Mouse (Mus musculus) frontal cortex, adult (tissue): ENCODE measurements at regions not wholly inside any gene's neighbourhood (a gene's known extent, or its start where the extent isn't known, plus 50 kb on each side); places are given as distances from the start of the nearest gene placed in this dataset.

Experiments used
- ATAC-seq: cut with Nextera tagmentation; 2 replicates; pipeline ENCODE4 v1.9.2; 2017; ENCODE audit warnings: mild to moderate bottlenecking, moderate library complexity, mixed read lengths; ENCODE audit not compliant: low TSS enrichment

DNA sequence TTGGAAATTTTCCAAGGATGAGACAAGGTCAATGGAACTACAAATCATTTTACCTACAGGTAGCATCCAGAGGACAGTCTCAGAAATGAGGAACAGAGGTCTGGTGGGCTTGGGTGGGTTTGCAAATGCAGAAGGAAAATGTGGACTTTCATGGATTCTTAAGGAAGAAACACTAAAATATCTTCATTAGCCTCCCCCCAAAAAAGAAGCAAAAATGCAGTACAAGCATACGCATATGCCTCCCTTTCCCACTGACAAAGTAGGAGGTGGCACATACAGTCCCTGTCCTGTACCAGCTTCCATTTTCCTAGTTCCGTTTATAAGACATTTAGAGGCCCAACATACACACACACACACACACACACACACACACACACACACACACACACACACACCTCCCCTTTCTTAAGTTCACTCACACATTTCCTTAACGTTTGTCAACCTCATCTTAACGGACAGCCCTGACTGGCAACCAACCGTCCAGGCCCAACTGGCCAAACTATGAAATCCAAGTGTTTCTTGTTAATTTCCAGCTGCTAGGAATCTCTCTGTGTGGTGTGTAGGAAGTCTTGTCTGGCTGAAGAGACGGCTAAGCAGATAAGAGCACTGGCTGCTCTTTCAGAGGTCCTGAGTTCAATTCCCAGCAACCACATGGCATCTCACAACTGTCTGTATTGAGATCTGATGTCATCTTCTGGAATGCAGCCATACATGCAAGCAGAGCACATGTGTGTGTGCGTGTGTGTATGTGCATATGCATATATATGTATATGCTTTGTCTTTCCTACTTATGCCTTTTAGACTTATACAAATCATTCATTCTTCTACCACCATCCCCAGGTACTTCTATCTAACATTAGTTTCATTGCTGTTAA lies 206.6 kb upstream of the Hnrnpa3 start:
- no peak for ATAC-seq

DNA sequence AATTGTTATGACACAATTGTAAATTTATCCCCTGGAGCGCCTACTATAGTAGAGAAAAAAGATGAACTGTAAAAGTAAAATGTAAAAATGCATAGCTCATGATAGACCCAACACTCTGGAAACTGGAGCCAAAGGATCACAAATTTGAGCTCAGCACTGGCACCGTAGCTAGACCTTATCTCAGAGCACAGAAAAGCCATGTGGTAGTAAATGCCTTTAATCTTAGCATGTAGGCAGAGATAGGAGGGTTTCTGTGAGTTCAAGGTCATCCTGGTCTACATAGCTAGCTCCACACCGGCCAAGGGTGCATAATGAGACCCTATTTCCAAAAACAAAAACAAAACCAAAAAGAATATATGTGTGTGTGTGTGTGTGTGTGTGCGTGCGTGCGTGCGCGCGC lies 203.6 kb upstream of the Hnrnpa3 start:
- no peak for ATAC-seq

DNA sequence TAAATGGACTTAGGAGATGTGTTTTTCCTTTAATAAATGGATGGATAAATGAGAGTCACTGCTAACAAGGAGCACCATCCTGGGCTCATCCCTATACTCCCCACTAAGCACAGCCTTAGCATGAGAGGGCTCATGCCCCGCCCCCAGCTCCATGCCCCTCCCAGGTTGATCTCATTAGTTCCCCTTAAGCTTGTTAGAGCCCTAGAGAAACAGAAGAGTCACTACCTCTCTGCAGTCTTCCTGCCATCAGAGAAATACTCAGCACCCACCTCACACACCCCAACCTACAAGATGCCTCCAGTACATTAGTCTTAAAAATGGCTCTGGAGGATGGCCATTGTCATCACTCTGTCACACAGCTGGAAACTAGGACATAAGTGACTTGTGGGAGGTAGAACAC lies 202.8 kb upstream of the Hnrnpa3 start:
- no peak for ATAC-seq

DNA sequence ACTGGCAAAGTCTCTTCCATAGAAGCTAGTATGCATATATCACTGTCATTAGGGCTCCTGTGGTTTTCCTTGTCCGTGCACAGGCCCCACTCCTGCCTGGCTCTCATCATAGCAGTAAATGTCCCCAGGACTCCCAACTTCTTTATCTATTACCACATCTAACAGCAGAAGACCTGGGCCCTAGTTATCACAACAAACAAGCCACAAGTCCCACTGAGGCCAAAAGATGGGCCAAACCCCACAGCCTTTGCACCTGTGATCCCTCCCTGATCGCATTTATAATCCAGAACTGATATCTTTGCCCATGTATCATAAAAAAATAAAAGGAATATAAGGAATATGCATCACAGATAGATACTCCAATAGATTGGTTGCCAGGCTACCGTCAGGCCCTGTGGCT lies 201.6 kb upstream of the Hnrnpa3 start:
- ATAC-seq, result no peak

DNA sequence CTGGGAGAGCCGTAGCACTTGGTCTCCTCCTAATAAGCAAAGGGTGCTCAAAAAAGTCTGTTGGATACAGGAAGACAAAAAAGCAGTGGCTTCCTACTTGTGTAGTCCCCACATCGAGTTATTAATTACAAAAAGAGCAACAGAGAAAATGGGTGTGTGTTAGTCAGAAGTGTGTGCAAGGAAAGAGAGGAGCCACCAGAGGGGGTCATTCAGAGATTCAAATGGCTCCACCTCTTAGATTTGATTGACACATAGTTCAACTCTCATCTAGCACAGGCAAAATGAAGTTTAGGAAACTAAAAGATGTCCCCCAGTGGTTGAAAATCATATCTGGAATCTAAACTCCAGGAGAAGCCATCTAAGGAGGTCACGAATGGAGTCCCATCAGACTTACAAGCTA lies 200.2 kb upstream of the Hnrnpa3 start:
- no peak for ATAC-seq

DNA sequence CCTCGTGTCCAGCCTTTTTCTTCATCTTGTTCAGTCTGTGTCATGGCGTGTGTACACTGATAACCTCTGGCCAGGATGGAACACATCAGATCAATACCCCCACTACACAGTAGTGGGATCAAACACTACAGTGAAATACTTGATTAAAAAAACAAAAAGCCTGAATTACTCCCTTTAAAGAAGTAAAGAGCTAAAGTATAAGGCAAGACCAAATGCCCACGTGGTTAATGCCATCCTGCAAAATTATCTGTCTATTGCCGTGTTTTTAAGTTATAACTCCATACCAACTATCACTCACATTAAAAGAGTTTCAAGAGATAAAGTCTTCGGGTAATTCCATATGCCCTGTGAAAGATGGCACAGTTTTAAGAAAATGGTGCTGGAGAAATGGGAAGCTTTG lies 198.6 kb upstream of the Hnrnpa3 start:
- no peak for ATAC-seq

DNA sequence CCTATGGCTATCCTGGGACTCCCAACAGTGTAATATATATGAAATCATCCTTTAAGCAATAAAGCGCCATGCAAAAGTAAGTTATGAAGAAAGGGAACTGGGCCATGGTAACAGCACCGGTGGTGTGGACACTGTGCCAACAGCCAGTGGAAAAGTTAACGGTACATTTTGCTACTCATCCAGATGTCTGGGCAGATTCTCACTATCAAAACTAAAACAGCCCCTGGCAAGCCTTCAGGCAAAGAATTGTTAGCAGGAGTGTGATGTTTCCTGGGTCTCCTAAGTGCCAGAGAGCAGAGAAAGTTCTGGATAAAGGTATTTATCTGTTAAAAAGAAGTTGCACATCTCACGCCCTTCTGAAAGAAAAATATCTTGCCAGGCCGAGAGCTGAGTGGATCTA lies 198.0 kb upstream of the Hnrnpa3 start:
- no peak for ATAC-seq

DNA sequence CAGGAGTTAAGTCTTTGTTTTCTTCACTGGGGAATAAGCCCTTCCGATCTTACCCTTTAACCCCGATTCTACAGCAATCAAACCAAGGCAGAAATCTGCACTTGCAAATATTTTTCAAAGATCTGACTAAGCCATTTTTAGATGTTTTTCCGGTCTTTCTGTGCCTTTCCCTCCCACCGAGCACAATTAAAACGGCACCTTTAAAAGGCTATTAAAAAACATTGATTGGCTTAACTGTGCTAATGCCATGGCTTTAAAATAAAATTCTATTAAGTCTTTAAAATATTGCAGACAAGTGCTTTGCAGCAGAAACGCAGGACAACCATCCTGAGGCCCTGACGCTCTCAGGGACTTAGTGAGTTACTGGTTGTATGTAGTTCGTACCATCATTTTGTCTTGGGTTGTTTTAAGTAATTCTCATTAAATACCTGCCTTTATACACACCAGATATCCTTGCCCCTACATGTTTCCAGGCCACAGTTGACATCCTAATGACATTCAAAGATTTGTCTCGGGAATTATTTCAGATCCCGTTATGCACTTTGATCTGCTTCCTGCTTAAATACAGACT lies 197.6 kb upstream of the Hnrnpa3 start:
- no peak for ATAC-seq

DNA sequence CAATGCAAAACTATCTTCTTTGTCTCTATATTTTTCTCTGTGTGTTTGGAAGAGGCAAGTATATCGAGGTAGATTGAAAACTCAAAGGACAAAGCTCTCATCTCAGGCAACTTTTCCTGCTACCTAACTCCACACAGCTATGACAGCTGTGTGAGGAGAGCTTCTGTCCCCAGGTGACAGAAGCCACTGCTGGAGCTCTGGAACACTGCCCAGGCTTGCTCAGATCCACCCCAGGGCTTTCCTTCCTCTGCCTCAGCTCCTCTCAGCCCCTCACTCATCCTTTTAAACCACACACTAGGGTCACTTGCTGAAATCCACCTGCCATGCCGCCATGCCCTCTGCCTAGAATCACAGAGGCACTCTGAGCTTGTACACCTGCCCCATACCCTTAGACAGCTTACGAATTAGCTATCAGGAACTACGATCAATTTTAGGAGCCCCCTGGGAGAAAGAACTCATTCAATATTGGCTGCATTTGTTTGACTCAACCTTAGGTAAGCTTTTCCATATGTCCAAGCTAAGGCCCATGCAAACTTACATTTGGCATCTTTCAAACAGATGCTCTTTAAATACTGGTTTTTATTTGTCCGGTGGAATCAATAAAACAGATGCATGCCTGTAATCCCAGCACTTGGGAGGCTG lies 196.9 kb upstream of the Hnrnpa3 start:
- ATAC-seq, result no peak

DNA sequence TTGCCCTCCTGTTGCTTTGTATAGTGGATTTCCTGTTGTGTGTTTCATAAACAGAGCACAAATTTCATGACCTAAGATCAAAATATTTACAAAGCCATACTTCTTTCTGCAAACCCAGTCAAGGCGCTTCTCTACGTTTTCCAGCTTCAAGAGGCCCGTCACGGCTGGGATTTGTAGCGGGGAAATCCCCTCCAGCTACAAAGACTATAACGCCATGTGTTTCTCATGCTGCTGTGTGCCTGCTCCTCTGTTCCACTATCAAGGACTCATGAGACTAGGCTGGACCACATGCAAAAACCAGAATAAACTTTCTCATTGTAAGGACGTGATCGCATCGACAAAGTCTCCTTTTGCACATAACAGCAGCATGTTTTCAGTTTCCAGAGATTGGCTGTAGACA lies 196.0 kb upstream of the Hnrnpa3 start:
- ATAC-seq, result no peak

DNA sequence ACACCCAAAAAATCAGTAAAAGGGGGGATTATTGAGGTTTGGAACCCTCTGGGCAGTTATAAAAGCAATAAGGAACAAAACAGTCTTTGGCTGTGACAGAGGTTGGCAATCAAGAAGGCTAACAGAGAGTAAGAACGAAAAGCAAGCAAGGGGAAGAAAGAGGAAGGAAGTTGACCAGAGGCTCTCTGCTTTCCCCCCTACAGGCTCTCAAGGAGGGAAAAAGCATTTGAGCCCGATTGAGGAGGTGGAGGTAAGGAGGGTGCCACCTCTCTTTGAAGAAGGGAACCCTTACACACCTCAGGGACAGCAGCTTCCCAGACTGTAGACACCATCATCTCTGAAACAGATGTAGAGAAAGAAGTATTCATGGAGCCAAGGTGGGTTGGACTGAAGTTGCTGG lies 194.6 kb upstream of the Hnrnpa3 start:
- ATAC-seq, result no peak

DNA sequence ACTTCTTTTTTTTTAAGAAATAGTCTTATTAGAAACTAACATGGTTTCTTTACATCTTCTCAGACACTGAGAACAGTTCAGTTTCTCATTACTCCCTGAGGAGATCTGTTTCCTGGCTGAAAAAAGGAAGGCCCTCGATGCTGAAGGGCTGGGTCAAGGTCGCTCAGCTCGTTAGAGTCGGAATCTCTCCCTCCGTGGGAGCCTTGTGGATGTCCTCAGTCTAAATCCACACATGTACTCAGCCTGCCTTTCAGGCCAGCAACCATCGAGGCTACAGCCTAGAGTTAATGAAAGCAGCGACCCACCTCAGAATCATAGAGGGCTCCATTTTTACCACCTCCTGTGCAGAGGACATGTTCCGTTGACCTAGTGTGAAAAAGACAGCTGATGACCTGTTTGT lies 190.2 kb upstream of the Hnrnpa3 start:
- ATAC-seq, result no peak

DNA sequence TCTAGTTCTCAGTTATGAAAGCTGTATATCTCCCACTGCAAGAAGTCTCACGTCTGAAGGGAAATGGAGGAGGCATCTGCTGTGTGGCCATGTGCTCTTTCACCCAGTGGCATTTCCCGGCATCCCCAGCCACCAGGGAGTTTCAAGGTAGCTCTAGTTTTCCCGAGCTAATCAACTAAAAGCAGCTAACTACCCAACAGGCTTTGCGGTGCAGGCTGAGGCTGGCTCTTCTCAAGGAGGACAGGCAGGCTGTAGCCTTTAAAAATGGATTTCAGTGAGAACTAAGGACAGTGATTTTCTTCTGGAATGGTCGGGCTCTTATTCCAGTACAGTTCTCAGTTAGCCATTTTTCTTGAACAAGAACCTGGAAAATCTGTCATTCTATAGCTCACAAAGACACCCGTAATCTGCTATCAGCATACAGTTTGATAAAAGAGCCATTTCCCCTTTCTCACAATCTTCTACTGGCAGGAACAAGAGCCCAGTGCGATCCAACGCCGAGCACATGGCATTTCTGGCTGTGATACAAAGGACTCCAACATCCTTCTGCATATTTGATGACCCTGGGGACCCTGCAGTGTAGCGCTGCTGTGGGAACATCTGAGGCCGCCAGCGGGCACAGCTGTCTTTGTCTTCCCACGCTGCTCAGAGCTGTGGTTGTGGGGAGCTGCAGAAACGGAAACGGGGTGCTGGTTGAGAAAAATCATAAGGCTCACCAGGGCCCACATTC lies 188.9 kb upstream of the Hnrnpa3 start:
- ATAC-seq, result peak; percentile 90

DNA sequence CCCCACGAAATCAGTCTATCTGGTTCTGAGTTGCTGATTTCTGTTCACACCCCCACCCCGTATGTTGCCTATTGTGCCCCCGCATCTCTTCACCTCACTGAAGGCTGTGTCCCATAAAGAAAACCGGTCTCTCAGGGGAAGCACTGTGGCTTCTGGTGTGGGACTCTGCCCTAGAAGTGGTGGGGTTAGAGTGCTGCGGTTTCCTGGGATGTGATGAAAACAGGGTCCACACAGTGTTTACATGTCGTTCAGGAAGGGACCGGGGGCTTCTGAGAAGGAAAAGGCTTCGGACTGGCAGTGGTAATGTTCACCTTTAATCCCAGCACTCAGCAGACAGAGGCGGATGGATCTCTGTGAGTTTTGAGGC lies 188.4 kb upstream of the Hnrnpa3 start:
- peak; percentile 81; the same call in 1 of the 2 replicates for ATAC-seq

DNA sequence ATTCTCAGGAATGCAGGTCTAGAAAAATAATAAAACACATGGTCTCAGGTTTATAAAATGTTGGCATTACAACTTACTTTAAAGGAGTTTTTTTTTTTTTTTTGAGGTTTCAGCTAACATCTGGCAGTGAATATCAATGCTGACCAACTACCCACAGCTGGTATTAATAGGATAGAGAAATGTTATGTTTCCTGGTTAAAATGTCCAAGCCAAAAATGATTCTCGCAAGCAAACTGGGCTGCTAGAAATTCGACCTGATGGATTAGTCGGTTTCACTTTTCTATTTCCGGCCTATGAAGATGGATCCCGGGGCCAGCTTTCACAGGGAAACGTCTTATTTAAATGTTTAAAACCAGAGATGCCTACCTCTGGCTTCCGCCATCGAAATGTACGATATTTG lies 186.6 kb upstream of the Hnrnpa3 start:
- ATAC-seq, result no peak

DNA sequence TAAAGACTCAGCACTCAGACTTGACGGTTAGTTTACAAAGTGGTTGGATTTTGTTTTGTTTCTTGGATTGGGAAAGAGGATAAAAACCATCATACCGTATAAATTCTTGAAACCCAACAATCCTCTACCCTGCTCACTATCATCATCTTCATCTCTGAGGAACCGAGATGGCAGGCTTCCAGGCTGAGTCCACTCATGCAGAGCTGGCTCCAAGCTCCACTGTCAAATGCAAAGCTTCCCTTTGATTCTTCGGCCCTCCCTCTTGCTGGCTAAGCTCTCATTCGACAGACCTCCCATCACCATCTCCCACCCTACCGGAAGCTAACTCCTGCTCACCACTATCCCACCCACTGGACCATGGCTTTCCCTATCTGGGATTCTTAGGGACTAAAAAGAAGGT lies 184.6 kb upstream of the Hnrnpa3 start:
- no peak for ATAC-seq

DNA sequence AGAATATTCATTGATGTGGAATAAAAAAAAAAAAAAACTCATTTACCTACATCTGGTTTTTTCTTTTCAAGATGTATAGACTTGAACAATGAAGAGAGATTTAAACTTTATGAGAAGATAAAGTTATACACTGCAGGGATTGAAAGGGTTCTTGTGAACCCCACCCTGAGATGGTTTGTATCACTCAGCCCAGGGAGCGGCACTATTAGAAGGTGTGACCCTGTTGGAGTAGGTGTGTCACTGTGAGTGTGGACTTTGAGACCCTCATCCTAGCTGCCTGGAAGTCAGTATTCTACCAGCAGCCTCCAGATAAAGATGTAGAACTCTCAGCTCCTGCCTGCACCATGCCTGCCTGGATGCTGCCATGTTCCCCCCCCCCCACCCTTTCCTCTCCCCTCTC lies 182.7 kb upstream of the Hnrnpa3 start:
- no peak for ATAC-seq

DNA sequence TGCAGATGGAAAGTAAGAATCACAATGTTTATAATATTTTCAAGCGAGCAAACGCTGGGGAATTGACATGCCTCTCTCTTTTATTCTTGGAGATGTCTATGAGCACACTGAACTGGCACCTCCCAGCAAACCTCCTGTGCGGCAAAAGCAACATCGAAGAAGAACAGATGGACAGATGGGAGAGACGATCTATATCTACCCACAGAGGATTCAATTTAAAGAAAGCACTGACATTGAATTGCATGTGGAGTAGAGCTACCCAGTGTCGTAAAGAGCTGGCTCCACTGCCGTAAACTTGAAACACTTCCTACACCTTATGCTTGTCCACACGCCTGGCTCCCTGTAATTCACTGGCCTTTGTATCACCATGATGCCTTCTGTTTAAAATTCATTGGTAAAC lies 182.0 kb upstream of the Hnrnpa3 start:
- ATAC-seq, result peak; percentile 85

DNA sequence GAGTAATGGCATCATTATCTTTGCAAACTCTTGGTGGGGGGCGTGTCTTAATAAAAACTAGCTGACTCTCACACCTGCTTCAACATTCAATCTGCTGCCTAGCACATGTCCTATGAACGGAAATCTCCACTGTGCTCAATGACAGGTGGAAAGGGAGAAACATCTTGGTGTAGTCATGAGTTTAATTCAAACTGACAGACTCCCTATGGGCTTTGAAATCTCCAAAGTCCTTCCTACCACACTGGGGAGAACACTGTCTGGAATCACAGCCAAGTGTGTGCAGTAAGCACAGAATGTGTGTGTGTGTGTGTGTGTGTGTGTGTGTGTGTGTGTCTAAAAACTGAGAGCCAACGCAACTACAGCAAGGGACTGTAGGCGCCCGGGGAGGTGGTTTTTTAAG lies 179.5 kb upstream of the Hnrnpa3 start:
- no peak for ATAC-seq

DNA sequence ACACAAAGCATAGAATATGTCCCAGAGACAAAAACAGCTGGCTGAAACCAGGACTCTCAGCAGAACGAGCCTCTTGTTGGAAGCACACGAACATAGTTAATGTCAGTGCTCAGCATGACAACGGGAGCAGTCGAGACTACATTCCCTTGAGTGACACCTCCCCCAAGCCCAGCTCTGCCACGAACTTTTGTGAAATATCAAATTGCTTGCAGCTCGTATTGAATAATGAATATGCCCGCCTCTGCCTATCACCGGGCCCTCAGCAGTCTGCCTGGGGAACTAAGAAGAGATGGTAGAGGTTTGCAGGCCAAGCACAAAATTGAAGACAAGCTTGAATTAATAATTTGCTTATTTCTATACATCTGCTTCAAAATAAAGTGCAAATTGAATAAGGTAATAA lies 177.2 kb upstream of the Hnrnpa3 start:
- no peak for ATAC-seq

DNA sequence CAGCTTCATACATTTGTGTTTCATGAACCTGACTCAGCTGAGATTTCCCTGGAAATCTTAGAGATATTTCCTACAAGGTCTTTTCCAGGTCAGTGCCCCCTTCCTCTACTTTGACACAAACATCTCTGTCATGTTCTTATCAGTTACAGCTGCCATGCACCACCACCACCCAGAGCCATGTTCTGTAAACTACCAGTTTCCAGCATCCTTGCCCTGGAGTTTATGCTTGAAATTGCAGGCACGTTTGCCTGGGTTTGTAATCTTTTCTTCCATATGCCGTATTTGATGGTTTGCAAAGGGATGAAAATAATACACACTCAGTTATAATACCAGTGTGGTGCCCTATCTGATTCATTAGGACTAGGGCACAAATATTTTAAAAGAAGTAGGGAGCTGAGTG lies 176.6 kb upstream of the Hnrnpa3 start:
- no peak for ATAC-seq

DNA sequence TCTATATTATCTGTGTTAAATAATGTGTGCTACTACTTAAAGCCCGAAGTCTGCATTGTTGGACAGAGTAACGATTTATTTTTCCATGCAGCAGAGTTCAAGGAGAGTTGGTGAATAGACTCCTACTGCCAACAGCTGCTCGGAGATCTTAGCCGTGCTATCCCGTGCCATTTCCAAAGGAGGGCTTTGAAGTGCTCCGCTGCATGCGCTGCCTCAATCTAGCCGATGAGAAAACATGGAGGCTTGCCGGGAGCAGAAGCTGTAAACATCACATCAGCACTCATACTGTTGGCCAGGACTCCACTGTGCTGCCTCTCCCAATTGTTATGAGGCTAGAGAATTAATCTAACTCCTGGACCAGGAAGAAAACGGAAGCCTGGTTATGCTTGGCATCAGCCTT lies 174.1 kb upstream of the Hnrnpa3 start:
- ATAC-seq, result no peak

DNA sequence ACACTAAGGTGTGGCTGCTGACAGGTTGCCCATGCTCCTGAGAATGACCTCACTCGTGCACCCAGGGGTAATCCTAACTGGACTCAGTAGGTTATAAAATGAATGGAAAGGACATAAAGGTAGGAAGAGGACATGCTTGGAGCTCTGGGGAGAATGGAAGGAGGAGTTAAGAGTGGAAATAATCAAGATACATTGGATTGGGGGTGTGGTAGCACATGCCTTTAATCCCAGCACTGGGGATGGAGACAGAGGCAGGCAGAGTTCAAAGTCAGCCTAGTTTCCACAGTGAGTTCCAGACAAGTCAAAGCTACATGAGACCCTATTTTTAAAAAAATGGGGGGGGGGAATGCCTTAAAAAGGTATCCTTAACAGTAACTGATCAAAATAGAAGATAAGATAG lies 167.9 kb upstream of the Hnrnpa3 start:
- no peak for ATAC-seq
